Mouse (Mus musculus) liver, embryonic 14.5 days (tissue): ENCODE measurements around the gene Sept4. TPM values are rescaled to one million over a fixed set of nuclear protein-coding genes. Genes with fewer than 3 reads are reported as not detected.

Source experiments
- ATAC-seq: fragments of 200-750 bp; cut with Nextera tagmentation; 2 replicates; pipeline ENCODE4 v1.8.0; 2017; ENCODE audit warnings: moderate number of reproducible peaks, mild to moderate bottlenecking, moderate library complexity; ENCODE audit not compliant: insufficient read depth
- DNase-seq, 3 experiments: peaks; one replicate each; pipeline ENCODE4 v3.0.0-alpha.2; 2012 to 2013; ENCODE audit warnings: low read depth in 3 of 3, low spot score in 3 of 3
- H3K27ac ChIP-seq: fragments of 300-500 bp; sonication (generic); 2 replicates; pipeline ENCODE4 v1.5.1; 2014; ENCODE audit warnings: moderate library complexity, mild to moderate bottlenecking, control low read depth, inconsistent platforms
- H3K27me3 ChIP-seq: fragments of 300-500 bp; sonication (generic); 2 replicates; pipeline ENCODE4 v1.6.1; 2014; ENCODE audit warnings: mild to moderate bottlenecking, low read length, moderate library complexity; ENCODE audit not compliant: control insufficient read depth, insufficient read depth
- H3K36me3 ChIP-seq: fragments of 300-500 bp; sonication (generic); replicated peaks from 2 replicates; pipeline ENCODE4 v1.6.1; 2014; ENCODE audit warnings: low read depth; ENCODE audit not compliant: control insufficient read depth, insufficient read depth
- H3K4me1 ChIP-seq, 2 experiments: fragments of 200-500 bp in 1 of 2; fragments of 300-500 bp in 1 of 2; sonication (generic) in 1 of 2; replicated peaks; 2 replicates each; pipeline ENCODE4 v1.6.1; 2012 to 2014; ENCODE audit warnings: antibody characterized with exemption in 1 of 2, inconsistent platforms in 1 of 2, low read length in 1 of 2; ENCODE audit not compliant: control insufficient read depth in 2 of 2, insufficient read depth in 2 of 2
- H3K4me2 ChIP-seq: fragments of 300-500 bp; sonication (generic); 2 replicates; pipeline ENCODE4 v1.6.1; 2014; ENCODE audit warnings: low read depth, mild to moderate bottlenecking, control low read depth, moderate library complexity
- H3K4me3 ChIP-seq, 2 experiments: fragments of 200-500 bp in 1 of 2; fragments of 300-500 bp in 1 of 2; sonication (generic) in 1 of 2; 2 replicates each; pipeline ENCODE4 v1.5.1; 2012 to 2014; ENCODE audit warnings: low read depth in 2 of 2, low read length in 2 of 2, mild to moderate bottlenecking in 2 of 2, control low read depth in 1 of 2, inconsistent platforms in 1 of 2, moderate library complexity in 1 of 2; ENCODE audit not compliant: insufficient read depth in 1 of 2
- H3K9ac ChIP-seq: fragments of 300-500 bp; sonication (generic); replicated peaks from 2 replicates; pipeline ENCODE4 v1.6.1; 2014; ENCODE audit warnings: mild to moderate bottlenecking, control low read depth, moderate library complexity
- H3K9me3 ChIP-seq: fragments of 300-500 bp; sonication (generic); 2 replicates; pipeline ENCODE4 v1.6.1; 2016; ENCODE audit warnings: low read length, mixed read lengths; ENCODE audit not compliant: control insufficient read depth
- CTCF ChIP-seq: IDR thresholded peaks from 2 replicates; pipeline ENCODE4 v1.5.1; 2016; ENCODE audit warnings: antibody characterized with exemption, low read depth, control low read depth
- EP300 ChIP-seq: IDR thresholded peaks from 2 replicates; pipeline ENCODE4 v1.6.1; 2016; ENCODE audit warnings: antibody characterized with exemption, low read depth
- WGBS: fragments of 180-500 bp; shearing (Covaris S2); extraction: QIAGEN DNeasy Blood & Tissue Kit; methylation state at CpG from one replicate; pipeline ENCODE4 v1.1.7; 2014; ENCODE audit not compliant: insufficient replicate concordance; 5-methylcytosine and 5-hydroxymethylcytosine counted together
- polyA plus RNA-seq, 2 experiments: library from polyadenylated mRNA; depleted of rRNA in 1 of 2; stranded (reverse) in 1 of 2; unstranded in 1 of 2; fragments of >200 nt; fragmentation: Nextera tagmentation in 1 of 2; extraction: Ambion mirVana in 1 of 2; gene quantifications; 2 replicates each; pipeline versions ENCODE4 v1.2.1 to v1.2.3; 2012 to 2014

Gene Sept4
- polyA plus RNA-seq (2012; rRNA removed) (5.5 and 8.0 TPM in 2 replicates), polyA plus RNA-seq (2014; fragmentation: Nextera tagmentation; extraction: Ambion mirVana) (9.1 and 11.2 TPM in 2 replicates)

DNA sequence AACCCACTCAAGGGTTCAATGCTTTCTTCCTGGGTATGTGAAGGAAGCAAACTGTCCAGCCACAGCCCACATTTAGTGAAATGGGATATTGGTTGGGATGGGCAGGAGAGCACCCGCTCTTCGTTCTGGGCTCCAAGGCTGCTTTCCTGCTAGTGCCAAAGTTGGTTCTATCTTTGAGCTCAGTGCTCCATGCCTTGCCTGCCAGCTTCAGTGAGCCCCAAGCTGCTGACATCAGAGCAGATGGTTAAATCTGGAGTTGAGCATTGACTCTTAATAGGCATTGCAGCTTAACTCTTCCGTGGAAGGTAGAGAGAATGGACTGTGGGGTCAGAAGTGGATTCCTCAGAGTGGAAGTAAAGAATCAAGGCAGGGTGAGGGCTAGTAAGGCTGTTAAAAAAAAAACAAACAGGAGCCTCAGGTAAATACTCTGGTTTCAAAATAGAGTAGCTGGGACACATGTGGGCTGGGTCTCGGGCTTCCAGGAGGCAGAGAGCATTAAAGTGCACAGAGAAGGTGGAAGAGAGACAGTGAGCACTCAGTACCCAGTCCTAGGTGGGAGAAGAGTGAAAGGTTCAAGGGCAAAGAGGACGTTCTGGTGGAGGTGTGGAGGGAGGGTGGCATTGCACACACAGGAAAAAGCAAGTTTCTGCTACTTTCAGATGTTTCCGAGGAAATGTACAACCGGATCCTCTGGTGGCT lies at the start of gene Sept4:
Gene Sept4 (plus strand): TSS at position 649 of the 699 bp plus-strand sequence.
- Histone ChIP-seq H3K4me2 (no peak within 1 kb of the TSS), H3K9ac (no peak within 1 kb of the TSS), H3K36me3 (no peaks in the 10 kb centered on the region), H3K9me3 (no peaks in the 10 kb centered on the region), H3K27ac (no peak within 1 kb of the TSS), H3K4me3 (no peak within 1 kb of the TSS), H3K27me3 (no peaks in the 10 kb centered on the region), H3K4me1 (no peaks in the 10 kb centered on the region; a peak in 1 of 4 replicates)
- no peak for DNase-seq
- no peak for ATAC-seq
- WGBS, result 64% methylated on average over 7 of the region's 7 CpGs
- TF ChIP-seq EP300, result no peak
- TF ChIP-seq CTCF, result no peak

GRCm38 (mm10) chr11:87519260-87519659 lies 49.4 kb upstream of the Sept4 start:
- ATAC-seq, result peak; percentile 71; the same call in 1 of the 2 replicates
- 8% methylated on average over 2 of the region's 2 CpGs for WGBS

GRCm38 (mm10) chr11:87523466-87523865 lies 45.2 kb upstream of the Sept4 start:
- TF ChIP-seq EP300 (no peak), CTCF (no peak)
- H3K27me3 ChIP-seq, result no peaks in the 10 kb centered on the region
- ATAC-seq (no peak), DNase-seq (no peak)
- H3K4me1 ChIP-seq, result peaks cover 5 to 19% of the 10 kb centered on the region in 2 experiments; a peak in 3 of 4 replicates
- H3K36me3 ChIP-seq, result no peaks in the 10 kb centered on the region
- no peak overlapping the region for H3K9ac ChIP-seq
- no peak overlapping the region for H3K4me2 ChIP-seq
- 36% methylated on average over 5 of the region's 5 CpGs for WGBS
- no peaks in the 10 kb centered on the region for H3K9me3 ChIP-seq
- no peak overlapping the region for H3K4me3 ChIP-seq
- no peak overlapping the region for H3K27ac ChIP-seq

More at GRCm38 (mm10) chr11:87519260-87519659, 49.4 kb upstream of the Sept4 start:
- Histone ChIP-seq H3K9ac (no peak overlapping the region), H3K27ac (no peak overlapping the region), H3K9me3 (no peaks in the 10 kb centered on the region), H3K27me3 (no peaks in the 10 kb centered on the region), H3K4me2 (no peak overlapping the region), H3K4me1 (peaks cover 3 to 15% of the 10 kb centered on the region in 2 experiments; a peak in 3 of 4 replicates), H3K4me3 (no peak overlapping the region), H3K36me3 (no peaks in the 10 kb centered on the region)
- DNase-seq, result peak; percentile 47 to 57 (median 52)
- TF ChIP-seq CTCF (peak; percentile 86), EP300 (no peak)

DNA sequence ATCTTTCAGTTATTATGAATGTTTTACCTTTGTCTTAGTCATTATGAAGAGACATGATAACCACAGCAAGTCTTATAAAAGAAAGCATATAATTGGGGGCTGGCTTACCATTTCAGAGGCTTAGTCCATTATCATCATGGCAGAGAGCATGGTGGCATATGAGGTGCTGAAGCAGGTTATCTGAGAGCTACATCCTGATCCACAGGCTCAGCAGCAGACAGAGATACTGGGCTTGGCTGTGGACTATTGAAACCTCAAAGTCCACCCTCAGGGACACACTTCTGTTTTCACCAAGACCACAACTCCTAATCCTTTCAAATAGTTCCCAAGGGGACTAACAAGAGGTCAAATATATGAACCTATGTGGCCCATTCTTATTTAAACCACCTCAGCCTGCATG lies 44.7 kb upstream of the Sept4 start:
- no peaks in the 10 kb centered on the region for H3K27me3 ChIP-seq
- no peak overlapping the region for H3K27ac ChIP-seq
- H3K9ac ChIP-seq, result no peak overlapping the region
- H3K4me3 ChIP-seq, result no peak overlapping the region
- TF ChIP-seq CTCF (no peak), EP300 (no peak)
- H3K9me3 ChIP-seq, result no peaks in the 10 kb centered on the region
- no peak overlapping the region for H3K4me2 ChIP-seq
- no peaks in the 10 kb centered on the region for H3K36me3 ChIP-seq
- no peak for DNase-seq
- H3K4me1 ChIP-seq, result peaks cover 5 to 17% of the 10 kb centered on the region in 2 experiments; a peak in 3 of 4 replicates
- no peak for ATAC-seq

DNA sequence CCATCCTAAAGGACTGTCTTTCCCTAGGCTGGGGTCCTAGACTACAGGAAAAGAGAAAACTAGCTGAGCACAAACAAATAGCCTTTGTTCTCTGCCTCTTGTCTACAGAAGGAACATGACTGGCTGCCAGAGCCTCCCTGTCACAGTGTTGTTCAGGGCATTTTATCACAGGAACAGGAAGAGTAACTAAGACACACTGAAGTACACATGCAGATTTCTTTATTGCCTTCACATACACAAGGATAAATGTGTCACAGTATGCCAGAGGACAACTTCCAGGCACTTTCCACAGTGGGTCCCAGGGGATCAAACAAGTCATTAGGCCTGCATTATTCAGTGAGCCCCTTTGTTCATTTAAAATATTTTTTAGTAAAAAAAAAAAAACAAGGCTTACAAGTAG lies 43.9 kb upstream of the Sept4 start:
- no peaks in the 10 kb centered on the region for H3K36me3 ChIP-seq
- H3K4me1 ChIP-seq, result peaks cover 2 to 16% of the 10 kb centered on the region in 2 experiments; a peak in 3 of 4 replicates
- H3K9me3 ChIP-seq, result no peaks in the 10 kb centered on the region
- H3K27ac ChIP-seq, result no peak overlapping the region
- H3K9ac ChIP-seq, result no peak overlapping the region
- ATAC-seq (no peak), DNase-seq (no peak)
- no peaks in the 10 kb centered on the region for H3K27me3 ChIP-seq
- H3K4me2 ChIP-seq, result no peak overlapping the region
- TF ChIP-seq EP300, result no peak
- no peak for TF ChIP-seq CTCF
- no peak overlapping the region for H3K4me3 ChIP-seq
